Mouse (Mus musculus): ENCODE data around the gene Rin2.

Gene Rin2

DNA sequence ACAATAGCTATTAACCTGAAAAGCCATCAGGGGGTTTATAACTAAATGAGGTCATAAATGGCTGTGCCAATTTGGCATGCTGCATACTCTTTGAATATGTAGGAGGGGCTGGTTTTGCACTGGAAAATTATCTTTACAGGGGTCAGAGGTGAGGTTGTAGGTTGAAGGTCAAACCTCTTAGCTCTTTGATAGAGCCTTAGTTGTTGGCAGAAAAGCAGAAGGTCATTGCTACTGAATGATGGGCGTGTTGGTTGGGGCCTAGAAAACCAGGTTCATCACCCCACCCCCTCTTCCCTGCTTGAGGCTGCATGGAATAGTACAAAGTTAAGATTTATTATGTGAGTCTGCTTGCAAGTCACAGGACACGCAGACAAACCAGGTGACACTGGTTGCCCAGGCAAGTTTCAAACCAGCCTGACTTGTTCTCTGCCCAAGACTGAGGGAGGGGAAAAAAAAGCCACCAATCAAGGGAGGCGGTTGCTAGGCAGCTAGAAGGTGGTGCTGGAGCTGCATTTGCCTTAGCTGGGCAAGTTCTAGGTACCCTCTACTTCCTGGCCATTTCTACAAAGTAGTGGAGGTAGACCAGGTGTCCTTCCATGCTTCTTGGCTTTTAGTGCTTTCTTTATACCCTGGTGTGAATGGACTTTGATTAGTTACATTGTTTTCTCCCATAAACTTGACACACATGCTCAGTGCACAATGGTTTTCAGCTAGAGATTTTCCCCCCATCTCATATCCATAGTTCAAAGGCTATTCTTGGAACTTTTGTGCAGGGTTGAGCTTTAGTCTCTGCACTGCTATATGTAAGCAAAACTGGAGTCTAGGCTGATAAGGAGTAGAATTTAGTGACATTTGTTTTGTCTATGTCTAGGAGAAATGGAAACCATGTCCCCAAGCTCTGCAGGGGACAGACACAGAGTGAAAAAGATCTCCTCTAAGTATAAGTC, 148.0 kb downstream of the Rin2 start:
- no peak for ATAC-seq (ENCODE audit: insufficient number of reproducible peaks, low FRiP score, low TSS enrichment)

GRCm38 (mm10) chr2:145824749-145825148, 149.7 kb downstream of the Rin2 start:
- no peak for ATAC-seq (ENCODE audit: insufficient number of reproducible peaks, low FRiP score, low TSS enrichment)

DNA sequence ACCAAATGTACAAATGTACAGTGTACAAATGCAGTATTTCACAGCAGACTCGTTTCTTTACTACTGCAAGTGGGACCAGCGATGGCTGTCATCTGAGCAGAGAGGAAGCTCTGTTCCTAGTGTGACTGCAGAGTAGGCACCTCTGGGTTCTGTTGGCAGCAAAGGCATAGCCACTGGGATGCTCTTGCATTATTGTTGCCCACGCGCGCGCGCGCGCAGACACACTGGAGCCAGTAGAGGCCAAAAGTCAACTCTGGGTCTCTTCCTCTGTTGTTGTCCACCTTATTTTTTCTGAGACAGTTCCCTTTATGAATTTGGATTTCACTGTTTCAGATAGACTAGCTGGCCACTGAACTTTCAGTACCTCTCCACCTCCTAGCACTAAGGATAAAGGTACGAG, 150.2 kb downstream of the Rin2 start:
- no peak for ATAC-seq (ENCODE audit: insufficient number of reproducible peaks, low FRiP score, low TSS enrichment)

- ATAC-seq (ENCODE audit: insufficient number of reproducible peaks, low FRiP score, low TSS enrichment) = no peak
Observed at GRCm38 (mm10) chr2:145827930-145828329, 152.9 kb downstream of the Rin2 start.

DNA sequence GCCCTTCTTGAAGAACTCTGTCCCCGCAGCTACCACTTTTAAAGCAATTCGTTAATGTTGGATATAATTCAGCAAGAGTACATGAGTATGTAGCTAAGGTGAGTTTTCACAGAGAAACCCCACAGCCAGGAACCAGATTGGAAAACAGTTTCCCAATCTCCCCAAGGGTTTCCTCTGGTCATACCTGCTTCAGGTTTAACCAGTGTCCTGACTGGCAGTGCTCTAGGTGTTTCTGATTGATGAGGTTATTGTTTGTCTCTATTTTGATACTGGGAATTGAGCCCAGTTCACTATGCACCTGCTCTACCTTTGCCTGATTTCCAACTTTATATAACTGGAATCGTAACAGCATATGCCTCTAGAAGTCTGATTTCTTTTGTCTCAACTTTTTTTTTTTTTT, 153.6 kb downstream of the Rin2 start:
- ATAC-seq (ENCODE audit: insufficient number of reproducible peaks, low FRiP score, low TSS enrichment) = no peak

GRCm38 (mm10) chr2:145829231-145829630, 154.2 kb downstream of the Rin2 start:
- no peak for ATAC-seq (ENCODE audit: insufficient number of reproducible peaks, low FRiP score, low TSS enrichment)

DNA sequence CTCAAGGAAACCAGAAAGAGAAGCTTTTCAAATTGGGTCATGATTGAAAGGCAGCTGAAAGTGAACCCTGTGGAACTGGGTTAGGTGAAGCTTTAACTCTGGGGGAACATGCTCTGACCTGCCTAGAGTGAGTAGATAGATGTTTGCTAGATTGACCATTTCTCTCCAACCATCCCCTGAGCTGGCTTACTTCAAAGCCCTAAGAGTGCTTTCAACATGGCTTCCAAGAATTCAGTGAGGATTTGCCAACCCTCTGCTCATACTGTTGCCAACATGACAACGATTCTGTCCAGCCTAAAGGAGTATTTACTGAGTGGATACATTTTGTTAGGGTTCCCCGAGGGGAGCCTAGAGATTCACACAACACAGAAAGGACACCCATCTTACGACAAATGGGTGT, 155.4 kb downstream of the Rin2 start:
- ATAC-seq (ENCODE audit: insufficient number of reproducible peaks, low FRiP score, low TSS enrichment) = no peak

- ATAC-seq (ENCODE audit: insufficient number of reproducible peaks, low FRiP score, low TSS enrichment) = no peak
Observed at GRCm38 (mm10) chr2:145831949-145832835, 157.2 kb downstream of the Rin2 start.

DNA sequence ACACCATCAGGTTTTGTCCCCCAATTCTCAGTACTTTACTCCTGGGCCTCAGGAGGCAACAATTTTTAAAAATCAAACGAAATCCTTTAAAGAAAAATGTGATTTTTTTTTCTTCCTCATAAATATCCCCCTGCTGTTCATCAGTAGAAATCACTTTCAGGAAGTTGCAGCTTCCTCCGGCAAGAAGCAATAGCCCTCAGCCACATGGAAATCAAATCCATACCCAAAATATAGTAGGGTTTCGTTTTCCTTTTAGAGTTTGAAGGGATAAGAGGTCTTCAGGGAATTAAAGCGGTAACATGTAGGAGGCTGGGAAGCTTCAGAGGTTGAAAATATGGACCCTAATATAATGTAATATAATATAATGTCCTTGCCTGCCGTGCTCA, 157.8 kb downstream of the Rin2 start:
- no peak for ATAC-seq (ENCODE audit: insufficient number of reproducible peaks, low FRiP score, low TSS enrichment)

DNA sequence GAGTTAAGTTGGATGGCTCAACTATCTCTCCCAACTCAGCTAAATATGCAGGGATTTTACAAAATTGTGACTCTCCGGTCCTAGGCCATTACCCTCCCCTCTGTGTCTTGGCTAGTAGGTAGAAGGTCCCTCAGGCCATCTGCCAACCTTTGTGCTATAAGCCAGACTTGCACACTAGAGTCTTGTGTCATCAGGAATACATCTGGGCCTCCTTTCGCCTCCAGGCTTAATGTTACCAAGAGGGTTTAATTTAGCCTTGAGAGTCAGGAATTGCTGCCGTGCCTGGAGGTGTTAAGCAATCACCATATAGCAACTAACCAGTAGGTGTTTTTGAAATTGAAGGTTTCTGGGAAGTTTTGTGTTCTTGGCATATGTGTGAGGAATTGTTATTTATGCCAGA, 158.3 kb downstream of the Rin2 start:
- ATAC-seq (ENCODE audit: insufficient number of reproducible peaks, low FRiP score, low TSS enrichment) = no peak

DNA sequence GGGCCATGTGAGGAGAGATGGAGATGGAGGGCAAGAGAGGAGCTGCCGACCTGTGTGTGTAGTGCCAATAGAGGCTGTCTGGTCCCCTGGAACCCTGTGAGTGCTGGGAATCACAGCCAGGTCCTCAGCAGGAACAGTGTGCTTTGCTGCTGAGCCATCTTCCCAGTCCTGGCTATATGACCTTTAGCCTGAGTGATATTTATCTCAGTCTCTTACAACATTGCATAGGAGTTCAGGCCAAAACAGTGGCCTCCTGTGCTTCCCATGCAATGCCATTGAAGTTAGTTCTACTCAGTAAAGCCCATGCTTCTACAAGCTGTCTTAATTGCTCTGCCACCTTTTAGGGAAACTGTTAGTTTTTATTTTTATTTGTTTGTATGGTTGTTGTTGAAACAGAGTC, 160.9 kb downstream of the Rin2 start:
- ATAC-seq (ENCODE audit: insufficient number of reproducible peaks, low FRiP score, low TSS enrichment) = no peak

GRCm38 (mm10) chr2:145838675-145839074, 163.7 kb downstream of the Rin2 start:
- no peak for ATAC-seq (ENCODE audit: insufficient number of reproducible peaks, low FRiP score, low TSS enrichment)

DNA sequence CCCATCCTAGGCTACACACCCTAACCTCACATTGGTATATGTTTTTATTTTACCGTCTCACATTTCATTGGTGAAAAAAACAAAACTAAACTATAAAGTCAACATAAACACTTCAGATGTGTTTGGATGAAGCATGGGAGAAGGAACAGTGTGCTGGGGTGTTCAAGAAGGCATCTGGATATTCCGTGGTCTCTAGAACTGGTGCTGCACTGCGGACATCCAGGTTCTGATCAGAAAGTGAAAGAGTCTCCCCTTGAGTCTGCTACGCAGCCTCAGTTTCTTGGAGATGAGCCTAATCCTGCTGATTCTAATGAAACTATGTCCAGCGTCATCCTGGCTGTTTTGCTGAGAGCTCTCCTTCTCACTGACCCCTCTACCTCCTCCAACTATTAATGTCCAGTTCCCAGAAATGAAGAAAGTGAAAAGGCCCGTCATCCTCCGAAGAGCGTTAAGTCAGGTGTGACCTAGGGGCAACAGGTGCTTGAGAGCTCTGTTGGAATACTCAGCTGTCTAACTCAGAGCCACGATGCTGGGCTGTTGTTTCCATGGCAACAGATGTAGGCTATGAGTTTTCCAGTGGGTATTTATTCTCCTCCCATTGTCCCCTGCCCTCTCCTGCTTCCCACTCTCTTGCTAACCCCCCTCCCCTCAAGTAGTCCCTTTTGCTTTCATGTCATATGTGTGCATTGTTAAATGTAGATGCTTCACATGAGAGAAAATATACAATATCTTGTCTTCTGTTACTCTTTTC, 164.7 kb downstream of the Rin2 start:
- no peak for ATAC-seq (ENCODE audit: insufficient number of reproducible peaks, low FRiP score, low TSS enrichment)

DNA sequence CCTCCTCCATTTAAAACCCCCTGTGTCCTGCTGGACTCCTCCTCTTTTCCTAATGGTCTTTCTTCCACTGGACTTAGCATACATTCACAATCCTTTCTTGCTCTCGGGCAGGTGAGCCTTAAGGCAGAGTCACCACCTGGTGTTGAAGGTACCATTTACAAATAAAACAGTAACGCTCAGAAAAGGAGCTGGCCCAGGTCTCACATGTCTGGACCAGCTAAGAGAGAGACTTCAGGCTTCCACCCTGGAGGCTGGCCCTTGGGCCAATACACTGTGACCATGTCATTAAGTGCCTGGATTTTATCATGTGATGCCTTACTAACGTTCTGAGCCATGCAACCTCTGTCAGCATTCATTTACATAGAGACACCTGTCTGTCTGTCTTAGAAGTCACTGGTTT, 165.3 kb downstream of the Rin2 start:
- no peak for ATAC-seq (ENCODE audit: insufficient number of reproducible peaks, low FRiP score, low TSS enrichment)

GRCm38 (mm10) chr2:145840910-145841870, 166.2 kb downstream of the Rin2 start:
- ATAC-seq (ENCODE audit: insufficient number of reproducible peaks, low FRiP score, low TSS enrichment) = no peak

- no peak for ATAC-seq (ENCODE audit: insufficient number of reproducible peaks, low FRiP score, low TSS enrichment)
Observed at GRCm38 (mm10) chr2:145843322-145843721, 168.3 kb downstream of the Rin2 start.

GRCm38 (mm10) chr2:145846595-145846994, 171.6 kb downstream of the Rin2 start:
- no peak for ATAC-seq (ENCODE audit: insufficient number of reproducible peaks, low FRiP score, low TSS enrichment)

- ATAC-seq (ENCODE audit: insufficient number of reproducible peaks, low FRiP score, low TSS enrichment) = no peak
Observed at GRCm38 (mm10) chr2:145849170-145849905, 174.3 kb downstream of the Rin2 start.

- no peak for ATAC-seq (ENCODE audit: insufficient number of reproducible peaks, low FRiP score, low TSS enrichment)
Observed at GRCm38 (mm10) chr2:145850779-145851178, 175.8 kb downstream of the Rin2 start.

Data from cerebellum, adult (tissue).